Mouse (Mus musculus): ENCODE data around the gene Vmp1. TPM values are rescaled to one million over a fixed set of nuclear protein-coding genes. Genes with fewer than 3 reads are reported as not detected.
A peak's percentile ranks its signal among the peaks of the same experiment; 100 is the strongest.

The Vmp1 gene
- polyA plus RNA-seq, 1 experiment from 2014 or later, result 123 TPM

- Histone ChIP-seq H3K27me3 (replicated peaks; ENCODE audit: control insufficient read depth, insufficient read depth, low read length) (no peaks in the 10 kb centered on the region), H3K9ac (ENCODE audit: low read depth, low read length) (no peak overlapping the region), H3K4me1 (ENCODE audit: control insufficient read depth, insufficient read depth, low read depth, low read length) (no peaks in the 10 kb centered on the region; the same call in 1 of the 2 replicates), H3K4me2 (ENCODE audit: low read length) (no peak overlapping the region), H3K4me3 (ENCODE audit: low read length) (no peak overlapping the region), H3K27ac (ENCODE audit: low read depth, low read length) (no peak overlapping the region), H3K9me3 (ENCODE audit: control insufficient read depth, low read length) (no peaks in the 10 kb centered on the region), H3K36me3 (ENCODE audit: control insufficient read depth, insufficient read depth, low read length) (no peaks in the 10 kb centered on the region)
- no peak for ATAC-seq
- WGBS, result 70% methylated on average over 2 of the region's 2 CpGs
These were observed 111.0 kb downstream of the Vmp1 start for GRCm38 (mm10) chr11:86572623-86573022.

- WGBS, result 83% methylated on average over 4 of the region's 4 CpGs
- Histone ChIP-seq H3K4me2 (ENCODE audit: low read length) (no peak overlapping the region), H3K4me3 (ENCODE audit: low read length) (no peak overlapping the region), H3K27me3 (replicated peaks; ENCODE audit: control insufficient read depth, insufficient read depth, low read length) (no peaks in the 10 kb centered on the region), H3K27ac (ENCODE audit: low read depth, low read length) (no peak overlapping the region), H3K36me3 (ENCODE audit: control insufficient read depth, insufficient read depth, low read length) (no peaks in the 10 kb centered on the region), H3K9ac (ENCODE audit: low read depth, low read length) (no peak overlapping the region), H3K4me1 (ENCODE audit: control insufficient read depth, insufficient read depth, low read depth, low read length) (no peaks in the 10 kb centered on the region; the same call in 1 of the 2 replicates), H3K9me3 (ENCODE audit: control insufficient read depth, low read length) (no peaks in the 10 kb centered on the region)
- no peak for ATAC-seq
These were observed 111.8 kb downstream of the Vmp1 start for GRCm38 (mm10) chr11:86571871-86572270.

- Histone ChIP-seq H3K4me3 (ENCODE audit: low read length) (no peak overlapping the region), H3K9me3 (ENCODE audit: control insufficient read depth, low read length) (no peaks in the 10 kb centered on the region), H3K9ac (ENCODE audit: low read depth, low read length) (no peak overlapping the region), H3K36me3 (ENCODE audit: control insufficient read depth, insufficient read depth, low read length) (no peaks in the 10 kb centered on the region), H3K4me2 (ENCODE audit: low read length) (no peak overlapping the region), H3K27me3 (replicated peaks; ENCODE audit: control insufficient read depth, insufficient read depth, low read length) (no peaks in the 10 kb centered on the region), H3K4me1 (ENCODE audit: control insufficient read depth, insufficient read depth, low read depth, low read length) (no peaks in the 10 kb centered on the region; the same call in 1 of the 2 replicates), H3K27ac (ENCODE audit: low read depth, low read length) (no peak overlapping the region)
- no peak for ATAC-seq
- 47% methylated on average over 15 of the region's 15 CpGs for WGBS
These were observed 112.4 kb downstream of the Vmp1 start for GRCm38 (mm10) chr11:86571047-86571855.

- ATAC-seq, result no peak
- no peaks in the 10 kb centered on the region for H3K27me3 ChIP-seq (replicated peaks; ENCODE audit: control insufficient read depth, insufficient read depth, low read length)
- no peaks in the 10 kb centered on the region; the same call in 1 of the 2 replicates for H3K4me1 ChIP-seq (ENCODE audit: control insufficient read depth, insufficient read depth, low read depth, low read length)
- H3K4me2 ChIP-seq (ENCODE audit: low read length), result no peak overlapping the region
- H3K36me3 ChIP-seq (ENCODE audit: control insufficient read depth, insufficient read depth, low read length), result no peaks in the 10 kb centered on the region
- WGBS, result 66% methylated on average over 9 of the region's 9 CpGs
- H3K27ac ChIP-seq (ENCODE audit: low read depth, low read length), result no peak overlapping the region
- H3K9ac ChIP-seq (ENCODE audit: low read depth, low read length), result no peak overlapping the region
- no peak overlapping the region for H3K4me3 ChIP-seq (ENCODE audit: low read length)
- H3K9me3 ChIP-seq (ENCODE audit: control insufficient read depth, low read length), result no peaks in the 10 kb centered on the region
These were observed 113.3 kb downstream of the Vmp1 start for GRCm38 (mm10) chr11:86570261-86570746.

GRCm38 (mm10) chr11:86568425-86568824 lies 115.2 kb downstream of the Vmp1 start:
- no peaks in the 10 kb centered on the region for H3K36me3 ChIP-seq (ENCODE audit: control insufficient read depth, insufficient read depth, low read length)
- no peak for ATAC-seq
- 74% methylated on average over 3 of the region's 3 CpGs for WGBS
- H3K4me1 ChIP-seq (ENCODE audit: control insufficient read depth, insufficient read depth, low read depth, low read length), result no peaks in the 10 kb centered on the region; the same call in 1 of the 2 replicates
- no peak overlapping the region for H3K4me2 ChIP-seq (ENCODE audit: low read length)
- no peak overlapping the region for H3K4me3 ChIP-seq (ENCODE audit: low read length)
- no peak overlapping the region for H3K27ac ChIP-seq (ENCODE audit: low read depth, low read length)
- H3K9me3 ChIP-seq (ENCODE audit: control insufficient read depth, low read length), result no peaks in the 10 kb centered on the region
- no peak overlapping the region for H3K9ac ChIP-seq (ENCODE audit: low read depth, low read length)
- H3K27me3 ChIP-seq (replicated peaks; ENCODE audit: control insufficient read depth, insufficient read depth, low read length), result no peaks in the 10 kb centered on the region

GRCm38 (mm10) chr11:86558258-86558657 lies 125.4 kb downstream of the Vmp1 start:
- Histone ChIP-seq H3K9me3 (ENCODE audit: control insufficient read depth, low read length) (no peaks in the 10 kb centered on the region), H3K9ac (ENCODE audit: low read depth, low read length) (no peak overlapping the region)
- WGBS, result 86% methylated on average over 4 of the region's 4 CpGs

GRCm38 (mm10) chr11:86553525-86553924 lies 130.1 kb downstream of the Vmp1 start:
- H3K4me2 ChIP-seq (ENCODE audit: low read length), result no peak overlapping the region
- no peaks in the 10 kb centered on the region for H3K4me1 ChIP-seq (ENCODE audit: control insufficient read depth, insufficient read depth, low read depth, low read length)
- H3K9me3 ChIP-seq (ENCODE audit: control insufficient read depth, low read length), result no peaks in the 10 kb centered on the region
- H3K4me3 ChIP-seq (ENCODE audit: low read length), result no peak overlapping the region
- no peaks in the 10 kb centered on the region for H3K27me3 ChIP-seq (replicated peaks; ENCODE audit: control insufficient read depth, insufficient read depth, low read length)
- WGBS, result 90% methylated on average over 6 of the region's 6 CpGs
- no peak overlapping the region for H3K9ac ChIP-seq (ENCODE audit: low read depth, low read length)
- no peak overlapping the region for H3K27ac ChIP-seq (ENCODE audit: low read depth, low read length)
- 0 out of 2 replicates have a peak, but pooled peaks cover 3% of the 10 kb centered on the region for H3K36me3 ChIP-seq (ENCODE audit: control insufficient read depth, insufficient read depth, low read length)
- no peak for ATAC-seq

More at GRCm38 (mm10) chr11:86558258-86558657, 125.4 kb downstream of the Vmp1 start:
- no peak overlapping the region for H3K4me2 ChIP-seq (ENCODE audit: low read length)
- H3K27ac ChIP-seq (ENCODE audit: low read depth, low read length), result no peak overlapping the region
- H3K27me3 ChIP-seq (replicated peaks; ENCODE audit: control insufficient read depth, insufficient read depth, low read length), result no peaks in the 10 kb centered on the region
- no peak for ATAC-seq
- H3K36me3 ChIP-seq (ENCODE audit: control insufficient read depth, insufficient read depth, low read length), result no peaks in the 10 kb centered on the region
- H3K4me3 ChIP-seq (ENCODE audit: low read length), result no peak overlapping the region
- no peaks in the 10 kb centered on the region for H3K4me1 ChIP-seq (ENCODE audit: control insufficient read depth, insufficient read depth, low read depth, low read length)

GRCm38 (mm10) chr11:86547412-86547811 lies 136.2 kb downstream of the Vmp1 start:
- Histone ChIP-seq H3K36me3 (ENCODE audit: control insufficient read depth, insufficient read depth, low read length) (0 out of 2 replicates have a peak, but pooled peaks cover 3% of the 10 kb centered on the region), H3K27me3 (replicated peaks; ENCODE audit: control insufficient read depth, insufficient read depth, low read length) (no peaks in the 10 kb centered on the region), H3K27ac (ENCODE audit: low read depth, low read length) (no peak overlapping the region), H3K9me3 (ENCODE audit: control insufficient read depth, low read length) (no peaks in the 10 kb centered on the region), H3K4me3 (ENCODE audit: low read length) (no peak overlapping the region), H3K4me2 (ENCODE audit: low read length) (no peak overlapping the region), H3K9ac (ENCODE audit: low read depth, low read length) (no peak overlapping the region), H3K4me1 (ENCODE audit: control insufficient read depth, insufficient read depth, low read depth, low read length) (peaks cover 15% of the 10 kb centered on the region)
- ATAC-seq, result no peak
- WGBS, result 87% methylated on average over 1 of the region's 1 CpGs

- ATAC-seq, result no peak
- 84% methylated on average over 8 of the region's 8 CpGs for WGBS
- H3K4me2 ChIP-seq (ENCODE audit: low read length), result peak overlapping the region; percentile 71
- H3K9me3 ChIP-seq (ENCODE audit: control insufficient read depth, low read length), result no peaks in the 10 kb centered on the region
- H3K4me3 ChIP-seq (ENCODE audit: low read length), result peak overlapping the region; percentile 98
- no peak overlapping the region for H3K27ac ChIP-seq (ENCODE audit: low read depth, low read length)
- H3K36me3 ChIP-seq (ENCODE audit: control insufficient read depth, insufficient read depth, low read length), result 0 out of 2 replicates have a peak, but pooled peaks cover 3% of the 10 kb centered on the region
- H3K27me3 ChIP-seq (replicated peaks; ENCODE audit: control insufficient read depth, insufficient read depth, low read length), result no peaks in the 10 kb centered on the region
- peaks cover 15% of the 10 kb centered on the region for H3K4me1 ChIP-seq (ENCODE audit: control insufficient read depth, insufficient read depth, low read depth, low read length)
- peak overlapping the region; percentile 60; the same call in 1 of the 2 replicates for H3K9ac ChIP-seq (ENCODE audit: low read depth, low read length)
These were observed 138.1 kb downstream of the Vmp1 start for GRCm38 (mm10) chr11:86545556-86545955.
